Mouse (Mus musculus): ENCODE data around the gene Rap1gap2. TPM values are rescaled to one million over a fixed set of nuclear protein-coding genes. Genes with fewer than 3 reads are reported as not detected.

The Rap1gap2 gene
- polyA plus RNA-seq, 1 experiment from 2014 or later: 9.9 TPM

DNA sequence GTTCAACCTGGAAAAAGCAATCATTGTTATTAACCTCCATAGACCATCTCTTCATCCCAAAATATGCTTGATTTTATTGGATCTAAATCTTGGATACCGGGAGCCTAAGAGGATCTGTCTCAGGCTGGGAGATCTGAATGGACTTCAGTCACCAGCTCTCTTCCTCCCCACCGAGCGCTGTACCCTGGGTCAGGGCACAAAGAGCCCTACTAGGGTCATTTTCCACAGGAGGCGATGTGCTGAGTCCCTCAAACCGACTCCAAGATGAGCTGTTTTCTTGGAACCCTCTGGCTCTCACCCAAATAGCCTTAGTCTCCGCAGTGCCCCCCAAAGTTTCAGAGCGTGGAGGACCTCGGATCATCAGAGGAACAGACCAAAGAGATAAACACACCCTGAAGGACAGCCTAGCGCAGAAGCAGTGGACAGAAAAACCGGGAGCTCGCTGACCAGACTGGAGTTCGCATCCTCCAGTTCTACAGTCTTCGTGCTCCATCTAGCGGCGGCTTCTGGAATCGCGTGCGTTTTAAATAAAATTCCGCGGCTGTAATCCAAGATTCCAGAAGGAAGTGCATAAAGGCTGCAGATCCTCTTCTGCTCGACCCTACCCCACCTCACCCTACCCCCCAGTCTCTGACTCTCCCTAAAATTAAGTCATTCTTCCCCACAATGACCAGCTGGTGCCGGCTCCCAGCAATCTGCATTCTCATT is 239.2 kb downstream of the Rap1gap2 start:
- Histone ChIP-seq H3K9ac (replicated peaks; ENCODE audit: low read depth, low read length) (no peak overlapping the region), H3K4me1 (ENCODE audit: control insufficient read depth, insufficient read depth, low read length) (no peaks in the 10 kb centered on the region), H3K9me3 (ENCODE audit: control insufficient read depth, low read length) (no peaks in the 10 kb centered on the region), H3K4me3 (ENCODE audit: low read depth, low read length) (no peak overlapping the region), H3K27me3 (ENCODE audit: control insufficient read depth, insufficient read depth, low read length) (no peaks in the 10 kb centered on the region), H3K36me3 (ENCODE audit: control insufficient read depth, insufficient read depth, low read length) (no peaks in the 10 kb centered on the region), H3K4me2 (ENCODE audit: low read depth, low read length) (no peak overlapping the region), H3K27ac (ENCODE audit: low read depth, low read length) (no peak overlapping the region)
- ATAC-seq (ENCODE audit: low read depth): peak; percentile 56; the same call in 1 of the 2 replicates
- 12% methylated on average over 22 of the region's 22 CpGs for WGBS

DNA sequence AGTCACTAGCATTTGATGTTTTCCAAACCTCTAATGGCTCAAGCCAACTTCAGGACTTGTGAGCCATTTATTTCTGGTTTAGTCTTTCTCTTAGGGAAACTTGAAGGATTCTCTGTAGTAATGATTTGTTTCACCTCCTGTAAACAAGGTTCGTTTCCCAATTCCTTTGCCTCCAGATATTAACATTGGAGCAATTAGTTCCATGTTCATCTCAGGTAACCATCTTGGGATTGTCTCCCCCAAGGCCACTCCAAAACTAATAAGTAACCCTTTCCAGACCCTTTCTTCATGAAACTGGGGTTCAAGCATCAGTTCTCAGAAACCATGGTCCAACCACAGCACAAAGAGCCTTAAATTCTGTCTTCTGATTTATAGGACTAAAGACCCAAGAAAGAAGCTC is 248.9 kb downstream of the Rap1gap2 start, which contains the start of gene Olfr412:
TSS of gene Olfr412 (plus strand) at position 301 of the 400 bp plus-strand sequence.
- Histone ChIP-seq H3K9me3 (ENCODE audit: control insufficient read depth, low read length) (no peaks in the 10 kb centered on the region), H3K4me2 (ENCODE audit: low read depth, low read length) (no peak within 1 kb of the TSS), H3K9ac (replicated peaks; ENCODE audit: low read depth, low read length) (no peak within 1 kb of the TSS), H3K36me3 (ENCODE audit: control insufficient read depth, insufficient read depth, low read length) (no peaks in the 10 kb centered on the region), H3K4me3 (ENCODE audit: low read depth, low read length) (no peak within 1 kb of the TSS), H3K27me3 (ENCODE audit: control insufficient read depth, insufficient read depth, low read length) (no peaks in the 10 kb centered on the region), H3K4me1 (ENCODE audit: control insufficient read depth, insufficient read depth, low read length) (no peaks in the 10 kb centered on the region), H3K27ac (ENCODE audit: low read depth, low read length) (no peak within 1 kb of the TSS)
- 83% methylated on average over 1 of the region's 1 CpGs for WGBS
- no peak for ATAC-seq (ENCODE audit: low read depth)

DNA sequence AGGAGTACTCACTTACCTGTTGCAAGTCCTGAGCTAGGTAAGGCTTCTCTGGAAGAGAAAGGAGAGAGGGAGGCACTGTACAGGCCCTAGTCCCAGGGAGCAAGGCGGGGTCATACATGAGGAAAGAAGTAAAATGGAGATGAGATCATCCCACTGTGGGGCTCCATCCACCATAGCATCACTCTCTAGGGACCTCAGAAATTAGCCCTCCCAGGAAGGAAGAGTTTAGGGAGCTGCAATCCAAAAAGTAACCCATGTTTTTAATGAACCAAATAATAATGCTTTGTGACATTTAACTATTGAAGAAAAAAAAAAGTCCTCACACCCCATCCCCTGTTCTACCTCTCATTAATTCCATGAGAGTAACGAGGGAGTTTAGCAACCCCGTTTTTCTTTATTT is 258.2 kb downstream of the Rap1gap2 start, which contains the start of gene Olfr411:
TSS of gene Olfr411 (minus strand) at position 101 of the 400 bp plus-strand sequence.
- Histone ChIP-seq H3K4me2 (ENCODE audit: low read depth, low read length) (no peak within 1 kb of the TSS), H3K9ac (replicated peaks; ENCODE audit: low read depth, low read length) (no peak within 1 kb of the TSS), H3K9me3 (ENCODE audit: control insufficient read depth, low read length) (no peaks in the 10 kb centered on the region), H3K36me3 (ENCODE audit: control insufficient read depth, insufficient read depth, low read length) (no peaks in the 10 kb centered on the region), H3K4me3 (ENCODE audit: low read depth, low read length) (no peak within 1 kb of the TSS), H3K27me3 (ENCODE audit: control insufficient read depth, insufficient read depth, low read length) (no peaks in the 10 kb centered on the region), H3K27ac (ENCODE audit: low read depth, low read length) (no peak within 1 kb of the TSS), H3K4me1 (ENCODE audit: control insufficient read depth, insufficient read depth, low read length) (no peaks in the 10 kb centered on the region)
- no peak for ATAC-seq (ENCODE audit: low read depth)
- WGBS: 85% methylated on average over 3 of the region's 3 CpGs

DNA sequence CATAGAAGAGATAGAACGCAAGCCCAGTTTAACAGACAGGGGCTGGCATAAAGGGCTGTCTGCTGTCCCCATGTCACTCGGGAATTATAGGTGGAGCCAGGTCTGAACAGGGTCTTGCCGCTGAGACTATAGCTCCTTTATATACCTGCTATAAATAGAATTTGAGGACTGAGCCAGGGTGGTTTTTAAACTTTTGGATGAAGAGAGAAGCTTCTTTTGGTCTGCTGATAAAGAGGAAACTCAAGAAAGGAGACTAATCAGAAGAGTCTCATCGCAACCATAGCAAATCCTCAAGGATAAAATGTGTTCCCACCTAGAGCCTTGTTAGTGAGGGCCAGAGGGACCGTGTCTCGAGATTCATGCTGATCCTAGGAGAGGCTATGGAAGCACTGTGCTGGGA is 272.8 kb downstream of the Rap1gap2 start, which contains the start of gene Olfr410:
TSS of gene Olfr410 (minus strand) at position 101 of the 400 bp plus-strand sequence.
- H3K27ac ChIP-seq (ENCODE audit: low read depth, low read length): no peak within 1 kb of the TSS
- H3K4me3 ChIP-seq (ENCODE audit: low read depth, low read length): no peak within 1 kb of the TSS
- H3K9ac ChIP-seq (replicated peaks; ENCODE audit: low read depth, low read length): no peak within 1 kb of the TSS
- 86% methylated on average over 6 of the region's 6 CpGs for WGBS
- H3K27me3 ChIP-seq (ENCODE audit: control insufficient read depth, insufficient read depth, low read length): no peaks in the 10 kb centered on the region
- no peaks in the 10 kb centered on the region; the same call in 1 of the 2 replicates for H3K9me3 ChIP-seq (ENCODE audit: control insufficient read depth, low read length)
- ATAC-seq (ENCODE audit: low read depth): no peak
- no peak within 1 kb of the TSS for H3K4me2 ChIP-seq (ENCODE audit: low read depth, low read length)
- H3K4me1 ChIP-seq (ENCODE audit: control insufficient read depth, insufficient read depth, low read length): no peaks in the 10 kb centered on the region
- H3K36me3 ChIP-seq (ENCODE audit: control insufficient read depth, insufficient read depth, low read length): no peaks in the 10 kb centered on the region

Other genes with a start within 250 kb of the Rap1gap2 start
- gene Olfr412, start 248.8 kb downstream of the Rap1gap2 start, polyA plus RNA-seq (2014; fragmentation: Nextera tagmentation; extraction: Ambion mirVana): not detected in 2 replicates
- 3.2 and 4.1 TPM in 2 replicates for gene Ccdc92b, start 8.7 kb upstream of the Rap1gap2 start, polyA plus RNA-seq (2014; fragmentation: Nextera tagmentation; extraction: Ambion mirVana)
- 15.9 and 17.7 TPM in 2 replicates for gene Cluh, start 38.6 kb upstream of the Rap1gap2 start, polyA plus RNA-seq (2014; fragmentation: Nextera tagmentation; extraction: Ambion mirVana)
- gene Pafah1b1, start 113.8 kb upstream of the Rap1gap2 start, polyA plus RNA-seq (2014; fragmentation: Nextera tagmentation; extraction: Ambion mirVana): 92.6 and 115 TPM in 2 replicates
- 33.9 and 37.1 TPM in 2 replicates for gene Mettl16, start 159.9 kb upstream of the Rap1gap2 start, polyA plus RNA-seq (2014; fragmentation: Nextera tagmentation; extraction: Ambion mirVana)
- gene Mnt, start 220.0 kb upstream of the Rap1gap2 start, polyA plus RNA-seq (2014; fragmentation: Nextera tagmentation; extraction: Ambion mirVana): 7.6 and 9.4 TPM in 2 replicates